Mouse (Mus musculus) midbrain, embryonic 10.5 days (tissue): ENCODE measurements around the gene Cnpy1. TPM values are rescaled to one million over a fixed set of nuclear protein-coding genes. Genes with fewer than 3 reads are reported as not detected.

ENCODE experiments used
- DNase-seq: peaks from one replicate; pipeline ENCODE4 v3.0.0-alpha.2; 2017; ENCODE audit warnings: low spot score
- H3K27ac ChIP-seq: fragments of 300-500 bp; sonication (generic); replicated peaks from 2 replicates; pipeline ENCODE4 v1.5.1; 2016; ENCODE audit warnings: mild to moderate bottlenecking
- H3K27me3 ChIP-seq: fragments of 300-500 bp; sonication (generic); 2 replicates; pipeline ENCODE4 v1.6.1; 2016; ENCODE audit warnings: low read depth, mild to moderate bottlenecking; ENCODE audit not compliant: poor library complexity, severe bottlenecking
- H3K36me3 ChIP-seq: fragments of 300-500 bp; sonication (generic); 2 replicates; pipeline ENCODE4 v1.6.1; 2016; ENCODE audit warnings: mild to moderate bottlenecking, moderate library complexity
- H3K4me1 ChIP-seq: fragments of 300-500 bp; sonication (generic); 2 replicates; pipeline ENCODE4 v1.6.1; 2016
- H3K4me3 ChIP-seq: fragments of 300-500 bp; sonication (generic); 2 replicates; pipeline ENCODE4 v1.5.1; 2016; ENCODE audit warnings: mild to moderate bottlenecking, moderate library complexity
- H3K9me3 ChIP-seq: fragments of 300-500 bp; sonication (generic); replicated peaks from 2 replicates; pipeline ENCODE4 v1.6.1; 2016; ENCODE audit warnings: mild to moderate bottlenecking
- WGBS: fragments of 180-500 bp; shearing (Covaris S2); methylation state at CpG from one replicate; pipeline ENCODE4 v1.1.7; 2016; 5-methylcytosine and 5-hydroxymethylcytosine counted together
- polyA plus RNA-seq: library from polyadenylated mRNA; unstranded; fragments of >200 nt; fragmentation: Nextera tagmentation; extraction: Ambion mirVana; gene quantifications from 2 replicates; pipeline ENCODE4 v1.2.1, GENCODE M21; 2016

Gene Cnpy1
- polyA plus RNA-seq, 1 experiment from 2014 or later, result 95.4 TPM

- no peak overlapping the region for H3K27ac ChIP-seq
- H3K4me3 ChIP-seq, result no peak overlapping the region
- no peaks in the 10 kb centered on the region for H3K36me3 ChIP-seq
- no peaks in the 10 kb centered on the region for H3K9me3 ChIP-seq
- H3K4me1 ChIP-seq, result peaks cover 17% of the 10 kb centered on the region
- 94% methylated on average over 1 of the region's 1 CpGs for WGBS
- peaks cover 8% of the 10 kb centered on the region; the same call in 1 of the 2 replicates for H3K27me3 ChIP-seq
- DNase-seq, result no peak
Observed at GRCm38 (mm10) chr5:28259939-28260338, 14.3 kb upstream of the Cnpy1 start.

GRCm38 (mm10) chr5:28259385-28259784, 13.8 kb upstream of the Cnpy1 start:
- 67% methylated on average over 1 of the region's 1 CpGs for WGBS
- Histone ChIP-seq H3K9me3 (no peaks in the 10 kb centered on the region), H3K36me3 (no peaks in the 10 kb centered on the region), H3K4me3 (no peak overlapping the region), H3K4me1 (peaks cover 17% of the 10 kb centered on the region), H3K27ac (no peak overlapping the region), H3K27me3 (peaks cover 8% of the 10 kb centered on the region; the same call in 1 of the 2 replicates)
- no peak for DNase-seq

- Histone ChIP-seq H3K4me1 (0 out of 2 replicates have a peak, but pooled peaks cover 3% of the 10 kb centered on the region), H3K27ac (no peak overlapping the region), H3K9me3 (no peaks in the 10 kb centered on the region), H3K27me3 (peaks cover 8% of the 10 kb centered on the region; the same call in 1 of the 2 replicates), H3K4me3 (no peak overlapping the region), H3K36me3 (no peaks in the 10 kb centered on the region)
- no peak for DNase-seq
- 85% methylated on average over 4 of the region's 4 CpGs for WGBS
Observed at GRCm38 (mm10) chr5:28257816-28258215, 12.2 kb upstream of the Cnpy1 start.

GRCm38 (mm10) chr5:28252999-28253398, 7.4 kb upstream of the Cnpy1 start:
- H3K9me3 ChIP-seq, result no peaks in the 10 kb centered on the region
- H3K36me3 ChIP-seq, result no peaks in the 10 kb centered on the region
- 88% methylated on average over 4 of the region's 4 CpGs for WGBS
- H3K4me1 ChIP-seq, result peaks cover 13% of the 10 kb centered on the region
- DNase-seq, result no peak
- H3K27me3 ChIP-seq, result peaks cover 5% of the 10 kb centered on the region; the same call in 1 of the 2 replicates
- H3K27ac ChIP-seq, result no peak overlapping the region
- no peak overlapping the region for H3K4me3 ChIP-seq

GRCm38 (mm10) chr5:28252260-28252659, 6.7 kb upstream of the Cnpy1 start:
- DNase-seq, result no peak
- Histone ChIP-seq H3K27ac (no peak overlapping the region), H3K9me3 (no peaks in the 10 kb centered on the region), H3K4me3 (no peak overlapping the region), H3K36me3 (no peaks in the 10 kb centered on the region), H3K27me3 (peaks cover 5% of the 10 kb centered on the region; the same call in 1 of the 2 replicates), H3K4me1 (peaks cover 13% of the 10 kb centered on the region)
- WGBS, result 88% methylated on average over 4 of the region's 4 CpGs

- H3K4me1 ChIP-seq, result peaks cover 13% of the 10 kb centered on the region
- 43% methylated on average over 4 of the region's 4 CpGs for WGBS
- H3K4me3 ChIP-seq, result no peak overlapping the region
- peaks cover 10% of the 10 kb centered on the region; the same call in 1 of the 2 replicates for H3K27me3 ChIP-seq
- DNase-seq, result peak; percentile 33
- H3K9me3 ChIP-seq, result no peaks in the 10 kb centered on the region
- H3K36me3 ChIP-seq, result no peaks in the 10 kb centered on the region
- H3K27ac ChIP-seq, result peak overlapping the region; percentile 57; the same call in 1 of the 2 replicates
Observed at GRCm38 (mm10) chr5:28251211-28251764, 5.7 kb upstream of the Cnpy1 start.

GRCm38 (mm10) chr5:28250479-28250878, 4.9 kb upstream of the Cnpy1 start:
- Histone ChIP-seq H3K9me3 (no peaks in the 10 kb centered on the region), H3K27ac (no peak overlapping the region), H3K4me1 (peaks cover 13% of the 10 kb centered on the region), H3K27me3 (peaks cover 10% of the 10 kb centered on the region; the same call in 1 of the 2 replicates), H3K4me3 (no peak overlapping the region), H3K36me3 (no peaks in the 10 kb centered on the region)
- DNase-seq, result no peak
- WGBS, result 86% methylated on average over 2 of the region's 2 CpGs

GRCm38 (mm10) chr5:28245121-28245520, 485 bp downstream of the Cnpy1 start:
- Histone ChIP-seq H3K27me3 (peaks cover 17% of the 10 kb centered on the region), H3K4me3 (no peak overlapping the region), H3K36me3 (no peaks in the 10 kb centered on the region), H3K9me3 (no peaks in the 10 kb centered on the region), H3K4me1 (peaks cover 5% of the 10 kb centered on the region; the same call in 1 of the 2 replicates), H3K27ac (no peak overlapping the region)
- no peak for DNase-seq
- 76% methylated on average over 4 of the region's 4 CpGs for WGBS

GRCm38 (mm10) chr5:28243501-28244177, 2.0 kb downstream of the Cnpy1 start:
- H3K27ac ChIP-seq, result no peak overlapping the region
- no peaks in the 10 kb centered on the region for H3K36me3 ChIP-seq
- H3K9me3 ChIP-seq, result no peaks in the 10 kb centered on the region
- no peak overlapping the region for H3K4me3 ChIP-seq
- DNase-seq, result no peak
- peaks cover 8% of the 10 kb centered on the region for H3K4me1 ChIP-seq
- WGBS, result 84% methylated on average over 8 of the region's 8 CpGs
- H3K27me3 ChIP-seq, result peaks cover 28% of the 10 kb centered on the region

- no peak for DNase-seq
- H3K4me1 ChIP-seq, result peaks cover 30% of the 10 kb centered on the region
- peaks cover 45% of the 10 kb centered on the region for H3K27me3 ChIP-seq
- no peaks in the 10 kb centered on the region for H3K36me3 ChIP-seq
- no peak overlapping the region for H3K27ac ChIP-seq
- H3K4me3 ChIP-seq, result no peak overlapping the region
- WGBS, result 85% methylated on average over 4 of the region's 4 CpGs
- H3K9me3 ChIP-seq, result no peaks in the 10 kb centered on the region
Observed at GRCm38 (mm10) chr5:28241423-28241822, 4.2 kb downstream of the Cnpy1 start.

GRCm38 (mm10) chr5:28239829-28240228, 5.8 kb downstream of the Cnpy1 start:
- no peak for DNase-seq
- Histone ChIP-seq H3K4me3 (no peak overlapping the region), H3K9me3 (no peaks in the 10 kb centered on the region), H3K4me1 (peaks cover 42% of the 10 kb centered on the region), H3K36me3 (no peaks in the 10 kb centered on the region), H3K27ac (no peak overlapping the region), H3K27me3 (peaks cover 57% of the 10 kb centered on the region)
- WGBS, result 89% methylated on average over 5 of the region's 5 CpGs

GRCm38 (mm10) chr5:28238876-28239275, 6.7 kb downstream of the Cnpy1 start:
- Histone ChIP-seq H3K9me3 (no peaks in the 10 kb centered on the region), H3K4me3 (no peak overlapping the region), H3K27ac (no peak overlapping the region), H3K36me3 (no peaks in the 10 kb centered on the region), H3K4me1 (peaks cover 41% of the 10 kb centered on the region), H3K27me3 (peaks cover 63% of the 10 kb centered on the region)
- no peak for DNase-seq
- WGBS, result 88% methylated on average over 5 of the region's 5 CpGs

- WGBS, result 6% methylated on average over 4 of the region's 4 CpGs
- DNase-seq, result peak; percentile 71
- peak overlapping the region; percentile 82 for H3K27ac ChIP-seq
- H3K36me3 ChIP-seq, result no peaks in the 10 kb centered on the region
- no peaks in the 10 kb centered on the region for H3K9me3 ChIP-seq
- H3K4me3 ChIP-seq, result peak overlapping the region; percentile 42
- H3K4me1 ChIP-seq, result peaks cover 41% of the 10 kb centered on the region
- H3K27me3 ChIP-seq, result peaks cover 60% of the 10 kb centered on the region
Observed at GRCm38 (mm10) chr5:28238152-28238551, 7.5 kb downstream of the Cnpy1 start.
